Mouse (Mus musculus): Measurements from ENCODE around the gene Fam117a.

- TF ChIP-seq CTCF (IDR thresholded peaks at IDR 0.05; ENCODE audit: extremely low read depth, insufficient read length, insufficient replicate concordance, low read depth, low read length) (no peak), POLR2A (IDR thresholded peaks at IDR 0.05; ENCODE audit: low read depth, low read length) (no peak)
Observed at GRCm38 (mm10) chr11:95299886-95300285, 36.9 kb upstream of the Fam117a start.

All from small intestine, adult 2 months (tissue).